Mouse (Mus musculus) yolk sac, embryonic 10.5 days (tissue): ENCODE data around the gene Scd4.
"Not testable (repeated sequence)": the region's sequence is repeated elsewhere in the genome, so short reads cannot be mapped to it uniquely, and the experiment has no call there.

Experiments
- DNase-seq: peaks from one replicate; pipeline ENCODE4 v3.0.0-alpha.2; 2017; ENCODE audit warnings: low spot score

Scd4 gene

DNA sequence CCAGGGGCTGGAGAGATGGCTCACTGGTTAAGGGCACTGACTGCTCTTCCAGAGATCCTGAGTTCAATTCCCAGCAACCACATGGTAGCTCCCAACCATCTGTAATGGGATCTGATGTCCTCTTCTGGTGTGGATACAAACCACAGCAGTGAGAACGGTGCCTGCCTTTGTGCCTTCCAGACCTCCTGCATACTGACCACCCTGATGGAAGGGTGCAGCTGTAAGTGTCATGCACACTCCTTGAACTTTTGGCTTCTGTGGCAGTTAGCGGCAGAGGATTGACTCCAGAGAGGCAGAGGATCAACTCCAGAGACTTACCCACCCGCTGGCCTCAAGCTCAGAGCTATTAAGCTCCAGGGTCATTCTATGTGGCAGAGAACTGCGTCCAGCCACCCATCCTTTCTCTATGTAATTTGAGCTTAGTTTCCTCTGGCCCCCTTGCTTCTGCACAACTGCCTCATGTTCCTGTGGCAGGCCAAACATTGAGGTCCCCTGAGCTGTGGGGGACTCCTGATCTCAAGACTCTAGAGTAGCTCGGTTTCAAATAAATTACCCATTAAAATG is 16.1 kb upstream of the Scd4 start:
- no peak for DNase-seq

DNA sequence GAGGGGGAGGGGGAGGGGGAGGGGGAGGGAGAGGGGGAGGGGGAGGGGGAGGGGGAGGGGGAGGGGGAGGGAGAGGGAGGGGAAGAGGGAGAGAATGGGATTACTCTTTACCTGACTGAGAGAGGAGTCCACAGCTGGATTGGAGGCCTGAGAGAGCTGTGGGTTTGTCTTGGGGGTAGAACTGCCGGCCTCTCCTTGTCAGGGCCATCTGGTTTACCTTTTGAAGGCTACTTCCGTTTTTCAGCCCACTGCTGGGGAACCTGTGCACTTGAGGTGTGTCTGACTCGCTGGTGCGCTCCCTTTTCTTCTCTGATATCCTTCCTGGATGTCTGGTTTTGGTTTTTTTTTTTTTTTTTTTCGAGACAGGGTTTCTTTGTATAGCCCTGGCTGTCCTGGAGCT is 15.5 kb upstream of the Scd4 start:
- DNase-seq: no peak

DNA sequence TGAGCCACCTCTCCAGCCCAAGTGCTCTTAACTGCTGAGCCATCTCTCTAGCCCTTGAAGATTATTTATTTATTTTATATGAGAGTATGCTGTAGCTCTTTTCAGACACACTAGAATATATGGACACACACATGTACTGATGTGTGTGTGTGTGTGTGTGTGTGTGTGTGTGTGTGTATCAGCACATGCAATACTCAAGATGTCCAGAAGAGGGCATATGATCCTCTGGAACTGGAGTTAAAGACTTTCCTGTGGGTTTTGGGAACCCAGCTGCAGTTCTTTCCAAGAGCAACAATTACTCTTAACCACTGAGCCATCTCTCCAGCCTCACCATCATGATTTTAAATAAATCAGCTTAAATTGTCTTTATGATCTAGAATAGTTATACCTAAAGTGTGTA is 14.3 kb upstream of the Scd4 start:
- no peak for DNase-seq

DNA sequence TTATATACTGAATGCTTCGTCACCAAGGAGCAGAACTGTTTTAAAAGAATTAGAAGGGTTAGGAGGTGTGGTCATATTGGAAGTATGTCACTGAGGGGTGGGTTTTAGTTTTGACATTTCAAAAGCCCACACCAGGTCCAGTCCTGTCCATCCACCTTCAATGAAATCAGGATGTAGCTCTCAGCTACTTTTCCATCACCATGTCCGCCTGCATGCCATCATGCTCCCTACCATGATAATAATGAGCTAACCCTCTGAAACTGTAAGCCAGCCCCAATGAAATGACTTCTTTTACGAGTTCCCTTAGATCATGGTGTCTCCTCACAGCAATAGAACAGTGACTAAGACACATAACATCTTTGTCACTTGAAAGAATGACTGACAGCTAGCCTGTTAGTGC is 12.6 kb upstream of the Scd4 start:
- no peak for DNase-seq

DNA sequence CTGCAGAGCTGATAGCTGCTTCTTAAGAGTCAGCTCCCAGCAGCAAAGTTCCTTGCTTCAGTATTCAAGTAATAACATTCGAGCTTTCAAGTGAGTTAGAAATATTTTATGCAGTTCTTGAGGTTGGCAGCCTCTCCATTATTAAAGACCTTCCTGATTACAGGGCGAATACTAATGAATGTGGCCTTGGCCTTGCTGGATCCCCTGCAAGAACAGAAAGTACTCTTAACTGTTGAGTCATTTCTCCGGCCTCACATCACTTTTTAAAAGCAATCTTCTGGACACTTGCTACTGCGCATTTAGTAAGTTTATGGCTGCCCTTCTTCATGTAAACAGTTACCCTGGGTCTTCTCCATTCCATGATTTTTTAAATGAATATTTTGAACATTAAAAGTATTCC is 11.7 kb upstream of the Scd4 start:
- no peak for DNase-seq

DNA sequence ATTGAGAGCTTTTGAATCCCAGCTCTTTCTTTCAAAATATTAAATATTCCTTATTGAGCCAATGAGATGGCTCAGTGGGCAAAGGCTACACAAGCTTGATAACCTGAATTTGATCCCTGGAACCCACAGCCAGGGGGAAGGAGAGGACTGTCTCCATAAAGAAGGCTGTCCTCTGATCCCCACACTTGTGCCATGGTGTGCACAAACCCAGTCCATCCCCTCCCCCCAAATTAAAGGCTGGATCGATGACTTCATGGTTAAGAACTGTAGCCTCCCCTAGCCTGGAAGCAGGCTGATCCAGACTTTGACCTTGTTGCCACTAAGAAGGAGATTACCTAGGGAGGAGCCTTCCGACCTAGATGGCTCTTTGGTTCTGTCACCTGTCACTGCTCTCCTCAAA is 11.3 kb upstream of the Scd4 start:
- no peak for DNase-seq

DNA sequence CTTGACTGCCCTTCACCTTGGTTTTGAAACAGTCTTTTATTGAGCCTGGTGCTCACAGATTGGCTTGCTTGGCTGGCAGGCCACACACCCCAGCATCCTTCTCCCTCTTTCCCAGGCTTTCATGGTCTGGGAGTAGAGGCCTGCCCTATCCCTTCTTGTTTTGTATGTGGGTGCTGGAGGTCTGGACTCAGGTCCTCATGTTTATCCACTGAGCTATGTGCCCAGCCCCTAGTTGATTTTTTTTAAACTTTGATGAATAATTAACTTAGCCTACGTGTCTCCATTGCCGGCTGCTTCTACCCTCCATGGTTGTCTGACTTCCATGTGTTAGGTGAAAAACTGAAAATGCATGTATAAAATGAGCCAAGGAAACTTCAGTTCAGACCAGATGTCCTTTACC is 3.3 kb upstream of the Scd4 start:
- no peak for DNase-seq

DNA sequence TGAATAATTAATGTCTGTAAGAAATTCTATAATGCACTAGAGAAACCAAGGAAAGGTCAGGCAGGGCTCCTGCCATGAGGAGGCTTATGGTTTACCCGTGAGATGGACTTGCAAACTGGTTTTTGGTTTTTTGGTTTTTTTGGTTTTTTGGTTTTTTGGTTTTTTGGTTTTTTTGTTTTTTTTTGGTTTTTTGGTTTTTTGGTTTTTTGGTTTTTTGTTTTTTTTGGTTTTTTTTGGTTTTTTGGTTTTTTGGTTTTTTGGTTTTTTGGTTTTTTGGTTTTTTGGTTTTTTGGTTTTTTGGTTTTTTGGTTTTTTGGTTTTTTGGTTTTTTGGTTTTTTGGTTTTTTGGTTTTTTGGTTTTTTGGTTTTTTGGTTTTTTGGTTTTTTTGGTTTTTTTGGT is 1.8 kb upstream of the Scd4 start:
- DNase-seq: not testable (repeated sequence)

DNA sequence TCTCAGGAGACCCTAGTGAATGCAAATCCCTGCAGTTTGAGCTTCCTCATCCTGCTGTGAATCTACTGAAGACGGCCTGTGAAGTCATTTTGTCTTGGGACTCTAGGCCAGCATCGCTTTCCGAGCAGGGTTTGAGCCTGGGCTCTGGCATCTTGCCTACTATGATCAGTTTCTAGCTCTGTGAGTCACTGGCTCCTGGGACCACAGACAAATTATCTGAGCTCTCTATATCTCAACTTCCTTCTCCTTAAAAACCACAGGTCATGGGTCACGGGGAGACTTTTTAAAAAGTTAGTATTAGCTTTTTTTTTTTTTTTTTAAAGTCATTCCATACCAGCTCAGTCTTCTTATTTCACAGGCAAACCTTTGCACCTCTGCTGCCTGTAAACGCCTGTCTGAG is 981 bp upstream of the Scd4 start:
- no peak for DNase-seq

DNA sequence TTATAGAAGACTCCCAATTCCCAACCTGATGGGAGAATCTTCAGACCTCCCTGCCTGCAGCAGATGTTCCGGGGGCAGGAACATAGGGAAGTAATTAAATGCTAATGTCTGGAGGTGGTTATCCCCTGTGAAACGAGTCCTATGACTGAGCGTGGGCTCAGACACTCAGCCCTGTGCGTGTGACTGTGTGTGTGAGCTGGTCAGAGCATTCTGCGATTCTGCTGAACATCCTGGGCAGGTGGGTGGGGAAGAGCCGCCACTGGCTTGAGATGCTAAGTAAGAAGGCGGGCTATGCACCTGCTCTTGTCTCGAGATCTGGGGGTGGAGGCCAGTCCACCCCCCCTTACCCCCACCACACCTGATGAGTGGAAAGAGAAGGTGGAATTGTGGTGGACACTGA is 566 bp upstream of the Scd4 start:
- DNase-seq: no peak

DNA sequence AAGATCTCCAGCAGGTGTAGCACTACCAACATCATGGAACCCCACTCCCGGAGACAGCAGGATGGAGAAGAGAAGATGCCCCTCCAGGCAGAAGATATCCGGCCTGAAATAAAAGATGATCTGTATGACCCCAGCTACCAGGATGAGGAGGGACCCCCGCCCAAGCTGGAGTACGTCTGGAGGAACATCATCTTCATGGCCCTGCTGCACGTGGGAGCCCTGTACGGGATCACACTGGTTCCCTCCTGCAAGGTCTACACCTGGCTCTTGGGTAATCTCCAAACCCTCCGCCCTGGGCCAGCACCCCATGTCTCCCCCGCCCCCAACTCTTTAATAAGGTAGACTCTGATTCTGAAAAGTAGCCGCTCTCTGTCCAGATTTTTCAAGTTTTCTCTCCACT is 1.1 kb downstream of the Scd4 start:
- no peak for DNase-seq

DNA sequence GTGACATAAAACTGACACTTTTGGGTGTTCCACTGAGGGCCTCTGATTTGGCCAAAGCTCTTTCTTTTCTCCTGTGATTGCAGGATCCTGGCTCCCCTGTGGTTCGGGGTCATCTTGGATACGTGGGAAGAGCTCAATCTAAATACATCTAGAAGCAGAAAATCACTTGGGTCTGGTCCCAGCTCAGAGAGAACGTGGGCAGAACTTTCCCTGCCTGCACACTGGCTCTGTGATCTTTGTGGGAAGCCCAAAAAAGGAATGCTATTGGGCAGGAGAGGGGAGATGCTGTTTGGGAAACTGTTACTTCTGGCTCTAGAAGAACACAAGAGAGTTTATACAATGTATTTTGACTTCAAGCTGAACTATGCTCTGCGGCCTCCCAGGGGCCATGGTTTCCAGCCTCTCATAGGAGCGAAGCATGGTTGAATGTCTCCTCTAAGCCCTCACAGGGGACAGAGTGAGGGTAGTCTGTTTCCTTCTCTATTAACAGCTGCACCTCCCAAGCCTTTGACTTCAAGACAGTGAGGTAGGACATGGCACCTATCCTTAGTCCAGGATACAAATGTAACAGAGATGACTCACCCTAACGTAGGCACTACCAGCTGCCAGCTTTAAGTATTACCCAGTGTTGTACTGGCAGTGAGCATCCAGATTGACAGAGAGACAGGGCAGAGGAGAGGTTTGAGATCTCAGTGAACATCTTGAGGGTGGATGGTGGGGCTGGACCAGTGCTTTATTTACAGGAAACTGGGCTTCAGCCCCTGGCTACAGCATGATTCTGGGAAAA is 3.2 kb downstream of the Scd4 start:
- no peak for DNase-seq

DNA sequence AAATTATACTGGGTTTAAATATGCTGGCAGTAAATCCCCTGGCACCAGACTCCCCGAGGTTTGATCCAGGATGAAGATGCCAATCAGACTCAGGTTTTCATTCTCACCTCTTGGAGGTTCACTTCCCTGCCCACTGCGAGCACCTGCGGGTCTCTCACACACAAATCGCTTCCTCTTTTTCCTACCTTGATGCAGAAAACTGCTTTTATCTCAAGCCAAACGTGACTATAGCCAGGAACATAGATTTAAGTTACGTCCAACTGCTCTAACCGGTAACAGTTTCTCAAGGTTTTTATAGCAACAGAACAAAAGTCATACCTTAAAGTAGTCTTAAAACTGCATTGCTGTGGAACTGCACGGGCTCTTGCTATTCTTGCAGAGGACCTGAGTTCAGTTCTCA is 16.8 kb downstream of the Scd4 start:
- no peak for DNase-seq

DNA sequence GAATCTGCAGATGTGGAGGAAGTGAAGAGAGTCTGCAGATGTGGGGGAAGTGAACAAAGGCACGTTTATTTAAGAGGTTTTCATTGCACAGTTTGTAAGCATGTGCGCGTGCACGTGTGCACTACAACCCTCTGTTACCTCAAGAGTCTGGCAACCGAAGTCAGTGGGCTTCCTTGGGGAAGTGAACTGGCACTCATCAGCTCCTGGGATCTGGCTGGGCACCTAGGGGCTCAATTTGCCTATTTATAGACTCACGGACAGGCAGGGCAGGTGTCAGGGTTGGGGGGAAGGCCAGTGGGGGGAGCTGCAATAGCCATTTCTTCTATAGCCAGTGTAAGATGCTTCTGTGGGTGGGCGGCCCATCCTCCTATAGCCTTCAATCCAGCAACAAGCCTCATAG is 18.9 kb downstream of the Scd4 start:
- DNase-seq: no peak

DNA sequence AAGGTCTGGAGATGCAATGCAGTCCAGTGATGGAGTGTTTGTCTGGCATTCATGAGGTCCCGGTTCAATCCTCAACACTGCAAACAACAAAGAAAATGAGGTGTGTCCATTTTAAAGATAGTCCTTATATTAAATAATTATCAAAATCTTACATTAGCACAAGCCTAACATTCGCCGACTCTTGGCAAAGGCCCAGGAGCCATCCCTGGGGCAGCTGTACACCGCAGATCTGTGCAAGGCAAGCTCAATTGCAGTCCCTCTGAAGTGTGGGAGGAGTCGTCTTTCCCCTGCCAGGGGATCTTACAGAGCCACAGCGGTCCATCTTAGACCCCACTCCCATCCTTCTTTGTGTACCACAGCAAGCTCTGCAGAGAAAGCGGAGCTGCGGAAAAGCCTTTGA is 25.8 kb downstream of the Scd4 start:
- DNase-seq: no peak

DNA sequence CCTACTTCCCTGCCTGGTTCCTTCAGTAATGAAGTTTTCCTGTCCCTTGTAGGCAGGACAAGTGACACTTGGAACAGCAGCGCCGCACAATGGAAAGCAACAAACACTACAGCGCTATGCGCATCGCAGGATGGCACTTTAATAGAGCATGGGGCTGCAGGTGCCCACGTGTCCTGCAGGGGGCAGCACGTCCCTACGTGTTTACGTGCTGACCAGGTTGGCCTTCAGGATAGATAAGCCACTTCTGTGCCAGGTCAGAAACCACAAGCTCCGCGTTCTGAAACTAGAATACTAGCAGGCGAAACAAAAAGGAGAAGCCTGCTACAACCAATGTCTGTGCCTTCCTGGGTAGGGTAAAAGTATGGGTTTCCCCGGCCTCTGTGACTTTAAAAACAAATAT is 30.6 kb downstream of the Scd4 start:
- DNase-seq: peak; percentile 65

DNA sequence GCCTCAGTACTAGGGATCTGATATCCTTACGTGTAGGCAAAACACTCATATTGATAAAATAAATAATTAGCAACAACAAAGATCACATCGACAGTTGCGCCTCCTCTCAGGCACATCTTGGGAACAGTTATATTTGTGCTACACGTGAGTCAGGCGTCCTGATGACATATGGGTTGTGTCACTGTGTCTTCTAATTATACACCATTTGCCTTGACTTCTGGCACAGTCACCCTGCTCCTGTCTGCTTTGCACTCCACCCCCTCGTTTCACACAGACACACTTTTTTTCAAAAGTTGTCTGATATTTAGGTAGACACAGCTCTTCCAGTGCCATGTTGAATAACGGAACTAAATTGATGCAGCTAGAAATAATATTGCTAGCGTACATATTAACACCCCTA is 31.1 kb downstream of the Scd4 start:
- DNase-seq: no peak

DNA sequence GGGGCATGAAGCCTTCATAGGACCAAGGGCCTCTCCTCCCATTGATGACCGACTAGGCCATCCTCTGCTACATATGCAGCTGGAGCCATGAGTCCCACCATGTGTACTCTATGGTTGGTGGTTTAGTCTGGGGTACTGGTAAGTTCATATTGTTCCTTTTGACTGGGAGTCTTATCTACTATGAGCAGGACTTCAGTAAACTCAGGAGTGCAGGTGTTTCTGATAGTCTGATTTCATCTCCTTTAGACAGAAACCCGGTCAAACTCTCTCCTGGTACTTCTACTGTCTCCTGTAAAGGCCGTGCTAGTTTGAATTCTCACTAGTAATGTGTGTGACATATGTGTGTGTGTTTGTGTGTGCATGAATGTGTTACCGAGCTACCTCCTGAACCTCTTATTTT is 32.8 kb downstream of the Scd4 start:
- no peak for DNase-seq

DNA sequence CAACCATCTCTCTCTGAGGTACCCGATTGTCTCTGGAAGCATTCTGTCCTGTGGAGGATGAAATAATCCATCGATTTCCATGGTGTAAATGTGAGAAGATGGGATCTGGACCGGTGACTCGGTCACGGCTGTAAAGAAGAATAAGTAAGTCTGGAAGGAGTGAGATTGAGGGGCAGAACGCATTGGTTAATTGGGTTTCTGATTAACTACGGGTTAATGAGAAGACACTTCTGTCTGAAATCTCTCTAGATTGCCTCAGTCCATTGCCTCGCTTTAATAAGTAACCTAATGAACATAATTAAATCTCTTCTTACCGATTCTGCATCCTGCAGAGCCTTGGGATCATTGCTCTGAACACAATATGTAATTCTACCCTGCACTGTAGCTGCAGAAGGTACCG is 34.2 kb downstream of the Scd4 start:
- not testable (repeated sequence) for DNase-seq

DNA sequence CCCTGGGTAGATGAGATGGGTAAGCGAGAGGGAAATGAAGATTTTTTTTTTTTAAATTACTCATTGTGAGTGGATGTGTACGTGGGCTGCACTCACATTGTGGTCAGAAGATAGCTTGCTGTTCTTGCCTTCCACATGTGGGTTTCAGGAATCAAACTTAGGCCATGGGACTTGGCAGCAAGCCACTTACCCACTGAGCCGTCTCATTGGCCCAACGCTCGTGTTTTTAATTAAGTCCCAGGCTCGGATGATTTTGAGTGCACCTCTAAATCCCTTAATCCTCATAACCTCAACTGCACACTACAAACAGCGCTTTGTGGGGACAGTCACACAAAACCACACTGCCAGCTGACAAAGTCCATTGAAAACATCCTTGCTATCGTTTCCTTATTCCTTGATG is 36.5 kb downstream of the Scd4 start:
- DNase-seq: no peak

DNA sequence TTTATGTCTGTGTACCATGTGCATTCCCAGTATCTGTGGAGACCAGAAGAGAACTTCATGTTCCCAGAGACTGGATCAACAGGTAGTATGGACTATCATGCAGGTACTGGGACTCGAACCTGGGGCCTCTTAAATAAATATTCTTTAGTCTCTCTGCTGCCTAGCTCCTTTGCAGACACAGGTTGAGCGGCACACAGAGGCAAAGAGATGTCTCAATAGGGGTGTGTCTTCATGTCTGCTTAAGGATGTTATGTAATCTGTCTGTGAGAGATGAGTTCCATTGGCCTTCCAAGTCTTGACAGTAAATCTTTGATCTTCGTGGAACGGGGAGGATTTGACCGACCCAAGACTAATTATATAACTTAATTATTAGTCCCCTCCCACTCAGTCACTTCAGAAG is 37.3 kb downstream of the Scd4 start:
- DNase-seq: no peak

DNA sequence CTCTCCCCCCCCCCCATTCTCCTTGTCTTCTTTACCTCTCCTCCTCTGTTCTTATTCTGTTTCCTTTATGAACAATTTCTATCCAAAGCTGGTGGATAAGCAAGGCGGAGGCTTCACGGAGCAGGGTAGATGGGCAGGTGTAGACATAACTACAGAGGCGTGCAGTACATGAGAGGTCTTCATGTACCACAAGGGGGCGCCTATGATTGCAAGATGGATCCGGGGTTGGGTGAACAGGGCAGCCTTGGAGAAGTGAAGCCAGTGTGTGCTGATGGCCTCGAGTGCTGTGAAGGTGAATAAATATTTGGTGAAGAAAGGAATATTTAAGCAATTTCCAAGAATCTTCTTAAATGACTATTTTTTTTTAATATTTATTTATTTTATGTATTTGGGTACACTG is 40.1 kb downstream of the Scd4 start:
- peak; percentile 58 for DNase-seq

DNA sequence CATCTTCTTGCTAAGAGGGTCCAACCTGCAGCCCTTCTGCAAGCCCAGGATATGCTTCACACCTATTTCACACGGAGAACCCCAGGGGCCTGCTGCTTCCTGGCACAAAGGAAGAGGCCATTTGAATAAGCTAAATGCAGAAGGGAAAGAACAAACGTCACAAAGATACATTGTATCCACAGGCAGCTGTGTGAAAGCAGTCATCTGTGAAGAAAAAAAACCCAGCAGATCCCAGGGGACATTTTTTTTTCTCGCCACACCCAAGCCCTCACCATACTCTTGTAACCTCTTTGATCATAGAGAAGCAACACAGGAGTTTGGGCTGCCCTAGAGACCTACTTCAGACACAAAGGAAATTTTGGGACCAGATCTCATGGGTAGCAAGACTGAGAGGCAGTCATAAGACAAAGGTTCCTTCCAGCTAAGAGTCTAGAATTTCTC is 43.6 kb downstream of the Scd4 start:
- DNase-seq: no peak
